Mouse (Mus musculus) embryonic facial prominence, embryonic 14.5 days (tissue): Measurements from ENCODE around the gene Prrc2b. TPM values are rescaled to one million over a fixed set of nuclear protein-coding genes. Genes with fewer than 3 reads are reported as not detected.

ENCODE experiments used
- microRNA-seq: library from miRNA; unstranded; fragments of <30 nt; microRNA quantifications from one replicate; pipeline ENCODE4, GENCODE M21; 2016; ENCODE audit warnings: borderline number of aligned reads
- polyA plus RNA-seq: library from polyadenylated mRNA; unstranded; fragments of >200 nt; fragmentation: Nextera tagmentation; extraction: Ambion mirVana; gene quantifications from 2 replicates; pipeline ENCODE4 v1.2.1, GENCODE M21; 2014

Gene Prrc2b
- polyA plus RNA-seq, 1 experiment from 2014 or later = 66.0 TPM

Small RNA genes within 50 kb of the gene (microRNA-seq; reads per million reads assigned to microRNA genes)
- gene Gm27805 = not detected

Other genes with a start within 250 kb of the Prrc2b start
- 31.2 and 33.9 TPM in 2 replicates for gene Aif1l, start 200.9 kb upstream of the Prrc2b start, polyA plus RNA-seq
- gene Nup214, start 176.6 kb upstream of the Prrc2b start, polyA plus RNA-seq = 61.2 and 66.4 TPM in 2 replicates
- 8.2 and 8.9 TPM in 2 replicates for gene Fam78a, start 66.2 kb upstream of the Prrc2b start, polyA plus RNA-seq
- 11.7 and 13.0 TPM in 2 replicates for gene Plpp7, start 55.6 kb upstream of the Prrc2b start, polyA plus RNA-seq
- 20.2 and 26.5 TPM in 2 replicates for gene Pomt1, start 85.5 kb downstream of the Prrc2b start, polyA plus RNA-seq
- 58.6 and 60.6 TPM in 2 replicates for gene Uck1, start 109.1 kb downstream of the Prrc2b start, polyA plus RNA-seq
- 27.2 and 33.1 TPM in 2 replicates for gene Golga2, start 136.3 kb downstream of the Prrc2b start, polyA plus RNA-seq
- 206 and 249 TPM in 2 replicates for gene Swi5, start 137.0 kb downstream of the Prrc2b start, polyA plus RNA-seq
- 41.9 and 48.0 TPM in 2 replicates for gene Ciz1, start 201.2 kb downstream of the Prrc2b start, polyA plus RNA-seq
- gene Dnm1, start 202.3 kb downstream of the Prrc2b start, polyA plus RNA-seq = 34.1 and 41.7 TPM in 2 replicates
- gene 1110008P14Rik, start 230.9 kb downstream of the Prrc2b start, polyA plus RNA-seq = 67.7 and 79.7 TPM in 2 replicates
- 4.0 and 7.9 TPM in 2 replicates for gene Lcn2, start 237.2 kb downstream of the Prrc2b start, polyA plus RNA-seq
- 28.0 and 33.5 TPM in 2 replicates for gene Ptges2, start 244.8 kb downstream of the Prrc2b start, polyA plus RNA-seq